Mouse (Mus musculus): ENCODE measurements around the gene Agap1. TPM values are rescaled to one million over a fixed set of nuclear protein-coding genes. Genes with fewer than 3 reads are reported as not detected.

Agap1 gene
- polyA plus RNA-seq, 1 experiment = 4.3 TPM

GRCm38 (mm10) chr1:89932616-89933015, 478.0 kb downstream of the Agap1 start:
- DNase-seq = no peak
- Histone ChIP-seq H3K27me3 (ENCODE audit: control insufficient read depth, insufficient read depth, low read length) (peaks cover 5% of the 10 kb centered on the region; the same call in 1 of the 2 replicates), H3K4me3 (ENCODE audit: control insufficient read depth, insufficient read depth, low read length) (no peak overlapping the region), H3K36me3 (ENCODE audit: control insufficient read depth, insufficient read depth, low read length) (no peaks in the 10 kb centered on the region), H3K27ac (ENCODE audit: control insufficient read depth, insufficient read depth, low read length) (no peak overlapping the region), H3K4me1 (replicated peaks; ENCODE audit: control insufficient read depth, insufficient read depth, low read length) (peaks cover 6% of the 10 kb centered on the region; the same call in 1 of the 2 replicates)
- TF ChIP-seq POLR2A (IDR thresholded peaks at IDR 0.05; ENCODE audit: control insufficient read depth, extremely low read depth, insufficient read depth, low read length, poor library complexity) = no peak
- TF ChIP-seq CTCF (IDR thresholded peaks at IDR 0.05; ENCODE audit: borderline replicate concordance, control insufficient read depth, extremely low read depth, insufficient read depth, low read length, poor library complexity) = no peak
- WGBS = 92% methylated on average over 16 of the region's 16 CpGs

GRCm38 (mm10) chr1:89933028-89933427, 478.4 kb downstream of the Agap1 start:
- Histone ChIP-seq H3K36me3 (ENCODE audit: control insufficient read depth, insufficient read depth, low read length) (no peaks in the 10 kb centered on the region), H3K27me3 (ENCODE audit: control insufficient read depth, insufficient read depth, low read length) (peaks cover 5% of the 10 kb centered on the region; the same call in 1 of the 2 replicates), H3K4me1 (replicated peaks; ENCODE audit: control insufficient read depth, insufficient read depth, low read length) (peaks cover 6% of the 10 kb centered on the region; the same call in 1 of the 2 replicates), H3K27ac (ENCODE audit: control insufficient read depth, insufficient read depth, low read length) (no peak overlapping the region), H3K4me3 (ENCODE audit: control insufficient read depth, insufficient read depth, low read length) (no peak overlapping the region)
- no peak for DNase-seq
- TF ChIP-seq CTCF (IDR thresholded peaks at IDR 0.05; ENCODE audit: borderline replicate concordance, control insufficient read depth, extremely low read depth, insufficient read depth, low read length, poor library complexity) (no peak), POLR2A (IDR thresholded peaks at IDR 0.05; ENCODE audit: control insufficient read depth, extremely low read depth, insufficient read depth, low read length, poor library complexity) (no peak)
- 91% methylated on average over 6 of the region's 6 CpGs for WGBS

- H3K36me3 ChIP-seq (ENCODE audit: control insufficient read depth, insufficient read depth, low read length) = no peaks in the 10 kb centered on the region
- no peak overlapping the region for H3K4me3 ChIP-seq (ENCODE audit: control insufficient read depth, insufficient read depth, low read length)
- DNase-seq = no peak
- H3K4me1 ChIP-seq (replicated peaks; ENCODE audit: control insufficient read depth, insufficient read depth, low read length) = peaks cover 6% of the 10 kb centered on the region; the same call in 1 of the 2 replicates
- peaks cover 5% of the 10 kb centered on the region; the same call in 1 of the 2 replicates for H3K27me3 ChIP-seq (ENCODE audit: control insufficient read depth, insufficient read depth, low read length)
- whole genome bisulfite sequencing = 81% methylated on average over 21 of the region's 21 CpGs
- H3K27ac ChIP-seq (ENCODE audit: control insufficient read depth, insufficient read depth, low read length) = no peak overlapping the region
- TF ChIP-seq POLR2A (IDR thresholded peaks at IDR 0.05; ENCODE audit: control insufficient read depth, extremely low read depth, insufficient read depth, low read length, poor library complexity) (no peak), CTCF (IDR thresholded peaks at IDR 0.05; ENCODE audit: borderline replicate concordance, control insufficient read depth, extremely low read depth, insufficient read depth, low read length, poor library complexity) (no peak)
Measured at GRCm38 (mm10) chr1:89933786-89934185, 479.2 kb downstream of the Agap1 start.

- Histone ChIP-seq H3K36me3 (ENCODE audit: control insufficient read depth, insufficient read depth, low read length) (no peaks in the 10 kb centered on the region), H3K4me3 (ENCODE audit: control insufficient read depth, insufficient read depth, low read length) (no peak overlapping the region), H3K27me3 (ENCODE audit: control insufficient read depth, insufficient read depth, low read length) (peaks cover 5% of the 10 kb centered on the region; the same call in 1 of the 2 replicates), H3K27ac (ENCODE audit: control insufficient read depth, insufficient read depth, low read length) (no peak overlapping the region), H3K4me1 (replicated peaks; ENCODE audit: control insufficient read depth, insufficient read depth, low read length) (peaks cover 6% of the 10 kb centered on the region; the same call in 1 of the 2 replicates)
- DNase-seq = no peak
- WGBS = 81% methylated on average over 19 of the region's 19 CpGs
- no peak for TF ChIP-seq CTCF (IDR thresholded peaks at IDR 0.05; ENCODE audit: borderline replicate concordance, control insufficient read depth, extremely low read depth, insufficient read depth, low read length, poor library complexity)
- no peak for TF ChIP-seq POLR2A (IDR thresholded peaks at IDR 0.05; ENCODE audit: control insufficient read depth, extremely low read depth, insufficient read depth, low read length, poor library complexity)
Measured at GRCm38 (mm10) chr1:89934316-89935260, 480.0 kb downstream of the Agap1 start.

GRCm38 (mm10) chr1:89935493-89936348, 481.1 kb downstream of the Agap1 start:
- H3K27me3 ChIP-seq (ENCODE audit: control insufficient read depth, insufficient read depth, low read length) = no peaks in the 10 kb centered on the region; the same call in 1 of the 2 replicates

More at GRCm38 (mm10) chr1:89935493-89936348, 481.1 kb downstream of the Agap1 start:
- Histone ChIP-seq H3K27ac (ENCODE audit: control insufficient read depth, insufficient read depth, low read length) (no peak overlapping the region), H3K36me3 (ENCODE audit: control insufficient read depth, insufficient read depth, low read length) (no peaks in the 10 kb centered on the region), H3K4me3 (ENCODE audit: control insufficient read depth, insufficient read depth, low read length) (no peak overlapping the region), H3K4me1 (replicated peaks; ENCODE audit: control insufficient read depth, insufficient read depth, low read length) (0 out of 2 replicates have a peak, but pooled peaks cover 2% of the 10 kb centered on the region)
- TF ChIP-seq POLR2A (IDR thresholded peaks at IDR 0.05; ENCODE audit: control insufficient read depth, extremely low read depth, insufficient read depth, low read length, poor library complexity) = no peak
- no peak for TF ChIP-seq CTCF (IDR thresholded peaks at IDR 0.05; ENCODE audit: borderline replicate concordance, control insufficient read depth, extremely low read depth, insufficient read depth, low read length, poor library complexity)
- 53% methylated on average over 29 of the region's 29 CpGs for WGBS
- no peak for DNase-seq

Measured in thymus, adult 2 months (tissue).